Mouse (Mus musculus): ENCODE results near the gene Trpc4ap. TPM values are rescaled to one million over a fixed set of nuclear protein-coding genes. Genes with fewer than 3 reads are reported as not detected.
"Not testable (repeated sequence)": the region's sequence is repeated elsewhere in the genome, so short reads cannot be mapped to it uniquely, and the experiment has no call there.

Gene Trpc4ap
- total RNA-seq, 1 experiment from 2014 or later, result 110 TPM

- DNase-seq, result peak; percentile 88
Measured at GRCm38 (mm10) chr2:155613326-155613755, 78.8 kb downstream of the Trpc4ap start.

DNA sequence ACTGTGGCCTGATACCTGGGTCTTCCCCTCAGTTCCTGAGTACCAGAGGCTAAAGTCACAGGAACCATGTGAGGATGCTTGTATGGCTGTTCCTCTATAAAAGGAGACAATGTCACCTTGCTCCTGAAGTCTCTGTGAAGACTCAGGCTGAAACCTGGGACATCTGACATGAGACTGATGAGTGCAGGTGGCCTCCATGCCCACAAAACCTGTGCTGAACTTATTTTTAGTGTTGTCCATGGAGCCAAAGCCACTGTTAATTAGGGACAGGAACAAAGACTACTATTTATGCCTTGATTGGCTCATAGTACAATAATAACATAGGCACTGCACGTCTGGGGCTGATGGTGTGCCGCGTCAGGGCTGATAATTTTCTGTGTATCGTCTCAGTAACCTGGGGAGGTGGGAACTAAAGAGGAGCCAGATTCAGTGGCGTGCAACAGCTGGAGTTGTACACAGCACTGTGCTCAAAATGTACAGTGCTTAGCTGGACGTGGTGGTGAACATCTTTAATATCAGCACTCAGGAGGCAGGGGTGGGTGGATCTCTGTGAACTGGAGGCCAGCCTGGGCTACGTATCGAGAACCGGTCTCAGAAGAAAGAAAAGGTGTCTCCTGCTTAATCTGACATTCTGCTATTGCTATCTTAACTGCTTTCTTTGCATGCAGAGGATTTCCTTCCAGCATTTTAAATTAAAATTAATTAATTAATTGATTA is 80.2 kb downstream of the Trpc4ap start:
- no peak for DNase-seq

- DNase-seq, result no peak
Measured at GRCm38 (mm10) chr2:155610978-155611377, 81.2 kb downstream of the Trpc4ap start, which contains the start of gene Myh7b. Gene Myh7b, plus strand, starts transcription at chr2:155611212.

DNA sequence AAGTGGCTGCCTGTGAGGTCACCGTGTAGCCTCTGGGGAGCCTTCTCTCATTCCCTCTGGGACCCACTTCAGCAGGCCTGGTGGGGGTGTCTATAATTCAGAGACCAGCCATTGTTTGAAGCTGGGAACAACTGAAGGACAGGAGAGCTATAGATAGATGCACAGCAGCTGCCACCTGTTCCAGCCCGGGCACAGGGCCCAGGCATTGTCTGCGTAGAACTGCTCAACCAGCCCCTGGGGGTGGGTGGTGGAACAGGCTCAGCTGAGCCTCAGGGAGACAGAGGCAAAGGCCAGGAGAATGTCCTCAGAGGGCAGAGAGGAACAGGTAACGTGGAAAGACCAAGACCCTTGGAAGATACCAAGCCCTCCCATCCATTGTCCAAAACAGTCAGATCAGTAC is 85.8 kb downstream of the Trpc4ap start:
- no peak for DNase-seq

GRCm38 (mm10) chr2:155605236-155605589 is 87.0 kb downstream of the Trpc4ap start:
- not testable (repeated sequence) for DNase-seq

- DNase-seq, result no peak
Measured at GRCm38 (mm10) chr2:155604560-155605235, 87.5 kb downstream of the Trpc4ap start.

DNA sequence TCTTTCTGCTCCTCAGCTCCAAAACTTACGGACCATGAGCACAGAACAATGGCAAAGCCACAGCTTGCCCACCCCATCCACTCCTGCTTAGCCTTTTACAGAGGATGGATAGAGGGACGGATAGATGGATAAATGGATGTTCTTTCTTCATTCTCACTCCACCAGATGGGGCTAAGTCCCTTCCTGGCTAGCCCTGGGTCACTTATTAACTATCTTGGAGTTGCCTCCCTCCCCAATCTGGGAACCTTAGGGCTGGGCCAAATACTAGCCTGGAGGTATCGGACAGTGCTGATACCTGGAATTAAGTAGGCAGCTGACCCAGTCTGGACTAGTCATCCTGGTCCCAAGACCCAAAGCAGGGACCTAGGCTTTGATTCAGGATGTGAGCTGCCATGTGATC is 88.5 kb downstream of the Trpc4ap start:
- DNase-seq, result no peak

- no peak for DNase-seq
Measured at GRCm38 (mm10) chr2:155595516-155595915, 96.7 kb downstream of the Trpc4ap start.

DNA sequence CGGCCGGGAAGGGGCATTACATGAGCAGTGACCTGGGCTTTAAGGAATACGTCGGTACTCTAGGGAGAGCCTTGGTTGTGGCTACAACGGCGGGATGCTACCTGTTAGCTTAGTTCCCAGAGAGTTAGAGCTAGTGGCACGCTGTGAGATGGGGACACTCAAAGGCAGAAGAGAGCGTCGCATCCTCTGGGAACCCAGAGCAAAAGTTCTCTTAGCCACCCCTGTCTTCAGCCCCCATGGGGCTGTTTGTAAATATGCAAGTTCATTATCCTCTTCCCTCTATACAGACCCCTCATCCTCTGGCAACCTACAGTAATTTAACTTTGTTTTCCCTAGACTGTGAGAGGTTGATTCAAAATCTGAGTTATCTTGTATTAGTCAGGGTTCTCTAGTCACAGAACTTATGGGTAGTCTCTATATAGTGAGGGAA is 99.3 kb downstream of the Trpc4ap start:
- no peak for DNase-seq

DNA sequence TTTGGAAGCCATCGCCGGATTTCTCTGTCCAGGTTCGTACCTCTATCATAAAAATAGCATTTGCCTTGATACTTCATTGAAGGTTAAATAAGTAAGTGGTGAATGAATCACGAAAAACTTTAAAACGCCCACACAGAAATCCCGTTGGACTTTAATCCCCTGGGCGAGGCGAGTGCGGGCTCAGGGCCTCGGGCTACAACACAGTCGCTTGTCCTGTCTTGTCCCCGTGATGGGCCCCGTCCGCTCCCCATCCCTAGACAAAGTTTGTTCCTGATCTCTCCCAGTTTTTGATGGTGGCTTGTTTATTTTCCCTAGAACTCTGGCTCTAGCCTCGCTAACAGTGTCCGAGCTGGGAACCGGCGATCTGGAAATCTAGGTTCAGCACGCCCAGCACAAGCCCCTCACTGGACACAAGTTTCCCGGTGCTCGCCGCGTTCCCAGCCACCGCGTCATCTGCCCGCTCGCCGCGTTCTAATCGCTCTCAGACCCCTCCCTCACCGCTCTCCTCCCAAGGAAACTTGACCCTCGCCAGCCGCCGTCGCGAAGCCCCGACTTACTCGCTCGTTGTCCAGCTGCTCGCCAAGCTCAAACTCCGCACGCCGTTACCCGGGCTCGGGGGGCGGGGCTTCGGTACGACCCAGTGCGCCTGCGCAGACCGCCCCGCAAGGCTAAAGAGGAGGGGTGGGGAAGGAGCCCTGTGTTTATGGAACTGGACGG is 99.9 kb downstream of the Trpc4ap start, which contains the start of gene Gss:
Gene Gss, minus strand, starts transcription at position 674 of the 717 bp plus-strand sequence.
- peak; percentile 100 for DNase-seq

GRCm38 (mm10) chr2:155591676-155592075 is 100.5 kb downstream of the Trpc4ap start:
- peak; percentile 17 for DNase-seq

GRCm38 (mm10) chr2:155590876-155591275 is 101.3 kb downstream of the Trpc4ap start:
- no peak for DNase-seq

DNA sequence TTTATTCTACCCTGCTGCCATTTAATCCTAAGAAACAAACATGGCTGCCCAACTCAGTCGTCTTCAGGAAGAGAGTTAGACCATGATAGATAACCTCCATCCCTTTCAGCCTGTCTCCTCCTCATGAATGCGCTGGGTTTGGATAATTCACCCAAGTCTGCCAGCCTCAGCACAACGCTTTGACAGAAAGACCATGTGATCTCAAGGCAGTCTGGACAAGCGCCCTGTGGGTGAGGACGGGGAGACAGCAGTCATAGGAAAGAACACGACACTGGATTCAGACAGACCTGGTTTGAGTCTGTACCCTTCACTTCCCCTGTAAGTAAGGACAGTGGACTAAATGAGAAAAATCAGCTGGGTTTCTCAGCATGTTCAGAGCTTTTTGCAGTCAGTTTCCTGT is 102.7 kb downstream of the Trpc4ap start:
- no peak for DNase-seq

DNA sequence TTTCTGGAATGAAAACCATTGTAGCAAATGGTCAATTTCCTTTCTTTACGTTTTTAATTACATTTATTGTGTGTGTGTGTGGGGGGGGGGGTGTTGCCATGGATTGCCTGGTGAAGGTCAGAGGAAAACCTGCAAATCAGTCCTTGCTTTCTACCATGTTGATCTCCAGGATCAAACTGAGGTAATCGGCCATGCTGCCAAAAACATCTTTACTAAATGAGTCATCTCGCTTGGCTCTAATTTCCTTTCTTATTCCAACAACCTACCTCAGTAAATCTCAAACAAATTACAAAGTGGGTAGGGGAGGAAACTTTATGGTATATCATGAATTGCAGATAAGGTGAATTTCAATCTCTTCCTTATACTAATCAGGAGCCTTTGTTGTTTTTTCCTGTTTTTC is 104.0 kb downstream of the Trpc4ap start:
- DNase-seq, result no peak

DNA sequence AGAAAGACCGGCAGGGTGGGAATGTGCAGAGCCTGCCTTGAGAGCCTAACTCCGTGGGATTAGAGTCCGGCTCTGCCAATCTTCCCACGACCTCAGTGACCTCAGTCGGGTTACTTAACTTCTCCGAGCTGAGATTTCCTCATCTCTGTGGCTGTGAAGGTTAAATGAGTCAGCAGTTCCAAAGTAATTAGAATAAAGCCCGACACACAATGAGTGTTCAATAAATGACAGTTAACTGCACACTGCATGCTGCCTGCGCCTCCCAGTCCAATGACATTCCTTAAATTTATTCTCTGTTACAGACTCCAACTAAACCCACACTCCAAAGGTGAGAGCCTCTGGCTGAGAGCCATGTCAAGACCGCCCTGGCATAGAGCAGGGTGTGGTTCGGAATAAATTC is 106.7 kb downstream of the Trpc4ap start:
- DNase-seq, result peak; percentile 59

GRCm38 (mm10) chr2:155585082-155585481 is 107.1 kb downstream of the Trpc4ap start:
- no peak for DNase-seq

Small RNAs within 50 kb of the gene (microRNA-seq; reads per million reads assigned to microRNA genes)
- 2.6 to 14.8 reads per million in 2 experiments for gene Mir499

Other genes starting within 250 kb of the Trpc4ap start
- gene Ncoa6, start 218.5 kb downstream of the Trpc4ap start, total RNA-seq (2021), result 39.5 and 43.5 TPM in 2 replicates
- 30.1 and 34.5 TPM in 2 replicates for gene Acss2, start 174.4 kb downstream of the Trpc4ap start, total RNA-seq (2021)
- gene Ggt7, start 174.1 kb downstream of the Trpc4ap start, total RNA-seq (2021), result 3.8 and 6.7 TPM in 2 replicates
- gene Gss, start 99.6 kb downstream of the Trpc4ap start, total RNA-seq (2021), result 46.6 and 48.4 TPM in 2 replicates
- gene Myh7b, start 81.2 kb downstream of the Trpc4ap start, total RNA-seq (2021), result 0.08 and 0.74 TPM in 2 replicates
- 35.1 and 37.9 TPM in 2 replicates for gene Edem2, start 37.1 kb upstream of the Trpc4ap start, total RNA-seq (2021)
- gene Gm17581, start 43.5 kb upstream of the Trpc4ap start, total RNA-seq (2021), result not detected in 2 replicates
- gene Procr, start 58.7 kb upstream of the Trpc4ap start, total RNA-seq (2021), result 38.3 and 52.9 TPM in 2 replicates
- 2.6 and 3.4 TPM in 2 replicates for gene Mmp24, start 83.0 kb upstream of the Trpc4ap start, total RNA-seq (2021)
- 81.1 and 87.2 TPM in 2 replicates for gene BC029722, start 127.0 kb upstream of the Trpc4ap start, total RNA-seq (2021)
- 113 and 133 TPM in 2 replicates for gene Eif6, start 134.5 kb upstream of the Trpc4ap start, total RNA-seq (2021)
- gene Fam83c, start 142.5 kb upstream of the Trpc4ap start, total RNA-seq (2021), result not detected in 2 replicates
- 141 and 154 TPM in 2 replicates for gene Uqcc1, start 237.9 kb upstream of the Trpc4ap start, total RNA-seq (2021)
- not detected in 2 replicates for gene Gm15557, start 248.3 kb upstream of the Trpc4ap start, total RNA-seq (2021)

All from adrenal gland, postnatal 14 days (tissue).